Mouse (Mus musculus): ENCODE measurements around the gene Adora3.

DNA sequence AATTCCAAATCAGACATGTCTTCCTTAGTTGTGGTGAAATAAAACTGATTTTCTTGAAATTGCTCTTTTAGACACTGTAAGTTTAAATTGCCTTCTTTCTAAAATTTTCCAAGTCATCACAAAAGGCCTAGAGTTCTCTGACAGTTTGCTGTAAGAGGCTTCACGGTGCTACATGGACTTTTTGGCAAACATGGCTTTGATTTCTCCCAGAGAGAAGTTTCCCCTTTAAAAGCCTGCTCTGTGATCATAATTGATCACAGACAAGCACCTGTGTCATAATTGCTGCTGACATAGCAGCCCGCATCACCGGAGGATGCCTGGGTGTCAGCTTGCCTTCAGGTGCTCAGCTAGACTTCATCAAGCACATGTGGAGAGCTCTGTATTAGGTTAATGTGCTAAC, at the start of gene Adora3, which contains the start of gene Tmigd3:
- TF ChIP-seq POLR2A (IDR thresholded peaks at IDR 0.05; ENCODE audit: borderline replicate concordance, insufficient read depth, low read length): no peak
- no peak for TF ChIP-seq CTCF (IDR thresholded peaks at IDR 0.05; ENCODE audit: borderline replicate concordance, insufficient read depth, low read depth, low read length)
